In genomic region chr19:59496832-59497231, GRCm38 (mm10) we compare ENCODE assay signal across 26 mouse cellular contexts. TPM values are rescaled to one million over a fixed set of nuclear protein-coding genes. Genes with fewer than 3 reads are reported as not detected.
DNase-seq lines count a peak whose midpoint lies in the region; ATAC-seq lines count a peak whose summit lies in the region.
"Had no signal": no experiment of that assay in that cellular context is flagged by ENCODE, and none has a peak within 500 bp of the region (broad histone marks: within the 10 kb centered on the region; RNA-seq: fewer than 3 reads in every experiment).

No protein-coding gene starts in this region.

- no peaks in the 10 kb centered on the region for H3K4me1 ChIP-seq in midbrain, embryonic 14.5 days (ENCODE audit: control insufficient read depth, insufficient read depth, low read length)
- 0 out of 2 replicates have a peak, but pooled peaks cover 2% of the 10 kb centered on the region for H3K4me1 ChIP-seq in midbrain, embryonic 11.5 days (ENCODE audit: control insufficient read depth, insufficient read depth, low read length)
- H3K4me1 ChIP-seq: embryonic facial prominence, embryonic 15.5 days; heart, embryonic 10.5 days had no signal

- H3K36me3 ChIP-seq in midbrain, embryonic 14.5 days (ENCODE audit: control insufficient read depth, insufficient read depth, low read length) = no peaks in the 10 kb centered on the region
- no peaks in the 10 kb centered on the region for H3K36me3 ChIP-seq in midbrain, embryonic 11.5 days (ENCODE audit: control insufficient read depth, insufficient read depth, low read length)
- H3K36me3 ChIP-seq: embryonic facial prominence, embryonic 15.5 days; G1E; heart, embryonic 10.5 days had no signal

- 31% methylated on average over 4 of the region's 4 CpGs for WGBS in midbrain, embryonic 14.5 days
- WGBS in midbrain, embryonic 11.5 days = 69% methylated on average over 4 of the region's 4 CpGs

- H3K4me2 ChIP-seq in midbrain, embryonic 14.5 days (ENCODE audit: low read length) = no peak overlapping the region
- no peak overlapping the region for H3K4me2 ChIP-seq in midbrain, embryonic 11.5 days
- H3K4me2 ChIP-seq: embryonic facial prominence, embryonic 15.5 days; hindbrain, embryonic 14.5 days had no signal

- no peak overlapping the region for H3K9ac ChIP-seq in midbrain, embryonic 14.5 days (replicated peaks; ENCODE audit: low read length)
- H3K9ac ChIP-seq in midbrain, embryonic 11.5 days (ENCODE audit: low read length) = no peak overlapping the region
- H3K9ac ChIP-seq: embryonic facial prominence, embryonic 15.5 days; hindbrain, embryonic 14.5 days had no signal

- no peak; the same call in 1 of the 2 replicates for ATAC-seq in midbrain, embryonic 14.5 days (ENCODE audit: low FRiP score, low TSS enrichment)
- no peak for ATAC-seq in midbrain, embryonic 11.5 days (ENCODE audit: low FRiP score)
- ATAC-seq: CD4-positive, CD25-positive, alpha-beta regulatory T cell, adult 4 months; inflammation-experienced regulatory T-cells, adult 6 months had no signal

- H3K27ac ChIP-seq in midbrain, embryonic 14.5 days (replicated peaks; ENCODE audit: low read depth, low read length) = no peak overlapping the region
- H3K27ac ChIP-seq in midbrain, embryonic 11.5 days (ENCODE audit: low read depth, low read length) = no peak overlapping the region
- H3K27ac ChIP-seq: embryonic facial prominence, embryonic 15.5 days; gastrocnemius, adult 2 months; heart, embryonic 10.5 days; hindbrain, embryonic 14.5 days had no signal

- H3K27me3 ChIP-seq in midbrain, embryonic 14.5 days (ENCODE audit: control insufficient read depth, insufficient read depth, low read length) = no peaks in the 10 kb centered on the region
- H3K27me3 ChIP-seq in midbrain, embryonic 11.5 days (ENCODE audit: control insufficient read depth, insufficient read depth, low read length) = no peaks in the 10 kb centered on the region
- H3K27me3 ChIP-seq: embryonic facial prominence, embryonic 15.5 days had no signal

- peak; percentile 7 to 9 for DNase-seq in cerebellum, postnatal 10 days
- DNase-seq in cerebellum, postnatal 14 days = no peak
- DNase-seq in heart, adult 11 months = peak; percentile 64
- no peak for DNase-seq in heart, adult 9 months (ENCODE audit: low spot score in 2 of 2)
- peak; percentile 26 for DNase-seq in midbrain, embryonic 14.5 days
- DNase-seq in midbrain, embryonic 11.5 days (ENCODE audit: low spot score, missing footprints) = no peak
- DNase-seq in retina, postnatal 1 day = peak; percentile 7
- no peak for DNase-seq in retina, embryonic 14.5 days (ENCODE audit: low spot score)
- DNase-seq: adrenal gland, adult 8-10 months; adrenal gland, postnatal 36 days; B cell, adult 2 months; cerebellum, adult 11 months; cerebellum, adult 8-10 months; cerebellum, postnatal 36 days; gastrocnemius, adult 2 months; gastrocnemius, postnatal 25 days; heart, postnatal 10 days; heart, postnatal 4 days had no signal

- no peaks in the 10 kb centered on the region for H3K9me3 ChIP-seq in midbrain, embryonic 14.5 days (ENCODE audit: control insufficient read depth, low read length)
- H3K9me3 ChIP-seq in midbrain, embryonic 11.5 days (ENCODE audit: control insufficient read depth, low read length) = no peaks in the 10 kb centered on the region
- H3K9me3 ChIP-seq: embryonic facial prominence, embryonic 15.5 days; G1E; heart, embryonic 10.5 days had no signal

- no peak overlapping the region for H3K4me3 ChIP-seq in midbrain, embryonic 14.5 days (replicated peaks; ENCODE audit: low read depth, low read length)
- no peak overlapping the region for H3K4me3 ChIP-seq in midbrain, embryonic 11.5 days (ENCODE audit: low read depth, low read length)
- H3K4me3 ChIP-seq: embryonic facial prominence, embryonic 15.5 days; erythroblast, embryonic 14.5 days; gastrocnemius, adult 2 months; heart, embryonic 10.5 days had no signal

RNA-seq across cellular contexts. Expression of gene Emx2, which starts 38.7 kb away (rescaled TPM):
- polyA plus RNA-seq in midbrain, embryonic 14.5 days (2014; fragmentation: Nextera tagmentation; extraction: Ambion mirVana) = 18.5 and 19.1 TPM in 2 replicates
- polyA plus RNA-seq in midbrain, embryonic 11.5 days (2014; fragmentation: Nextera tagmentation; extraction: Ambion mirVana) = 12.1 and 12.2 TPM in 2 replicates
- polyA plus RNA-seq: CD4-positive, CD25-positive, alpha-beta regulatory T cell, adult 4 months; erythroblast, embryonic 14.5 days; G1E; heart, embryonic 14.5 days; hindbrain, embryonic 14.5 days; inflammation-experienced regulatory T-cells, adult 6 months had no signal

Comparison
In these comparisons a context has a peak if more than half of its experiments do, and no peak if none do; other contexts are left out.
1. DNase-seq: peak in cerebellum, postnatal 10 days (2 of 2), heart, adult 11 months (single experiment), midbrain, embryonic 14.5 days (single experiment) and retina, postnatal 1 day (single experiment); none in cerebellum, postnatal 14 days (0 of 2), heart, adult 9 months (0 of 2), midbrain, embryonic 11.5 days (single experiment) and retina, embryonic 14.5 days (single experiment).